Mouse (Mus musculus) heart, postnatal 0 days (tissue): ENCODE data around the gene Syna.

Experiments used
- CTCF ChIP-seq: IDR thresholded peaks from 2 replicates; pipeline ENCODE4 v1.5.1; 2016; ENCODE audit warnings: antibody characterized with exemption, control low read depth, low read depth
- EP300 ChIP-seq: IDR thresholded peaks from 2 replicates; pipeline ENCODE4 v1.6.1; 2016; ENCODE audit warnings: antibody characterized with exemption, low read depth

- TF ChIP-seq CTCF = no peak
- TF ChIP-seq EP300 = no peak
Measured at GRCm38 (mm10) chr5:134592026-134592581, 32.1 kb upstream of the Syna start.
